Mouse (Mus musculus) midbrain, embryonic 11.5 days (tissue): ENCODE data around the gene Ifrd2. TPM values are rescaled to one million over a fixed set of nuclear protein-coding genes. Genes with fewer than 3 reads are reported as not detected.

ENCODE experiments used
- ATAC-seq: fragments of 200-750 bp; cut with Nextera tagmentation; 2 replicates; pipeline ENCODE4 v1.8.0; 2017; ENCODE audit warnings: moderate TSS enrichment, moderate library complexity; ENCODE audit not compliant: low FRiP score
- DNase-seq: peaks from one replicate; pipeline ENCODE4 v3.0.0; 2015; ENCODE audit warnings: low spot score; ENCODE audit errors: missing footprints
- H3K27ac ChIP-seq: fragments of 300-500 bp; sonication (generic); 2 replicates; pipeline ENCODE4 v1.5.1; 2014; ENCODE audit warnings: low read depth, low read length
- H3K27me3 ChIP-seq: fragments of 300-500 bp; sonication (generic); 2 replicates; pipeline ENCODE4 v1.6.1; 2014; ENCODE audit warnings: mild to moderate bottlenecking, low read length, moderate library complexity, mixed read lengths; ENCODE audit not compliant: control insufficient read depth, insufficient read depth
- H3K36me3 ChIP-seq: fragments of 300-500 bp; sonication (generic); 2 replicates; pipeline ENCODE4 v1.6.1; 2014; ENCODE audit warnings: mild to moderate bottlenecking, low read length, moderate library complexity, mixed read lengths; ENCODE audit not compliant: control insufficient read depth, insufficient read depth
- H3K4me1 ChIP-seq: fragments of 300-500 bp; sonication (generic); 2 replicates; pipeline ENCODE4 v1.6.1; 2014; ENCODE audit warnings: low read length; ENCODE audit not compliant: control insufficient read depth, insufficient read depth
- H3K4me2 ChIP-seq: fragments of 300-500 bp; sonication (generic); 2 replicates; pipeline ENCODE4 v1.6.1; 2014; ENCODE audit warnings: mild to moderate bottlenecking, moderate library complexity
- H3K4me3 ChIP-seq: fragments of 300-500 bp; sonication (generic); 2 replicates; pipeline ENCODE4 v1.5.1; 2014; ENCODE audit warnings: low read depth, low read length
- H3K9ac ChIP-seq: fragments of 300-500 bp; sonication (generic); 2 replicates; pipeline ENCODE4 v1.6.1; 2014; ENCODE audit warnings: low read length
- H3K9me3 ChIP-seq: fragments of 300-500 bp; sonication (generic); 2 replicates; pipeline ENCODE4 v1.6.1; 2016; ENCODE audit warnings: low read length; ENCODE audit not compliant: control insufficient read depth
- WGBS: fragments of 180-500 bp; shearing (Covaris S2); extraction: QIAGEN DNeasy Blood & Tissue Kit; methylation state at CpG from one replicate; pipeline ENCODE4 v1.1.7; 2014; 5-methylcytosine and 5-hydroxymethylcytosine counted together
- polyA plus RNA-seq: library from polyadenylated mRNA; unstranded; fragments of >200 nt; fragmentation: Nextera tagmentation; extraction: Ambion mirVana; gene quantifications from 2 replicates; pipeline ENCODE4 v1.2.1, GENCODE M21; 2014

Gene Ifrd2
- polyA plus RNA-seq, 1 experiment from 2014 or later = 28.2 TPM

- no peak overlapping the region for H3K27ac ChIP-seq
- no peak overlapping the region for H3K4me3 ChIP-seq
- no peaks in the 10 kb centered on the region for H3K27me3 ChIP-seq
- H3K36me3 ChIP-seq = no peaks in the 10 kb centered on the region
- no peak overlapping the region for H3K4me2 ChIP-seq
- no peak for ATAC-seq
- peaks cover 46% of the 10 kb centered on the region for H3K4me1 ChIP-seq
- WGBS = 71% methylated on average over 2 of the region's 2 CpGs
- DNase-seq = no peak
- H3K9me3 ChIP-seq = no peaks in the 10 kb centered on the region
- 0 out of 2 replicates have a peak overlapping the region, but pooled peaks have one; percentile 18 for H3K9ac ChIP-seq
These were observed 19.6 kb downstream of the Ifrd2 start for GRCm38 (mm10) chr9:107607036-107607435.

DNA sequence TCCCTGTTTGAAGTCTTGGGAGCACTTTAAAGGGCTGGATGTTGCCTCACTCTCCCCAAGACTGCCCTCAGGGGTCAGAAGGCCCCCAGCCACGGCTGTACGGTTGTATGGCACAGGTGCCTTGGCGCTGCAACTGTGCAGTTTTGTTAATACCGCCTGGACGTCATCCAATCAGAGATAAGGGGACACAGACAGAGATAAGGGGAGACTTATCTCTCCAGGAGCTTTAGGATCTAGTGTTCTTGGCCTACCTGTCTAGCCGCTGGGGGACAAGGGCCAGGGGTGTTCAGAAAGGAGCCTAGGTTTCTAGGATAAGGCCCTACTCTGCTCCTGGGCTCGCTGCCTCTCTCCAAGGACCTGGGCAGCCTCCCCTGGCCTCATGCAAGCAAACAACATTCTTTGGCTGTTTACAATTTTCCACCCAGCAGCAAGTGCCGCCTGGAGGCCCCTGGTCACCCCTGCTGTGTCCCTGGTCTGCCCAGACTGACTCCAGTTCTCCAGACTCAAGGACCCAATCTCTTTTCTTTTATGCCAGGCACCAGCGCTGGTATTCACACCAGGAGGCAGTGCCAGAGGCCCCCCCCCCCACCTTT lies 20.3 kb downstream of the Ifrd2 start:
- Histone ChIP-seq H3K4me2 (no peak overlapping the region), H3K27me3 (no peaks in the 10 kb centered on the region), H3K9ac (no peak overlapping the region), H3K4me1 (peaks cover 46% of the 10 kb centered on the region), H3K27ac (no peak overlapping the region), H3K9me3 (no peaks in the 10 kb centered on the region), H3K4me3 (no peak overlapping the region), H3K36me3 (no peaks in the 10 kb centered on the region)
- 66% methylated on average over 9 of the region's 9 CpGs for WGBS
- no peak for ATAC-seq
- no peak for DNase-seq

GRCm38 (mm10) chr9:107608741-107609432 lies 21.4 kb downstream of the Ifrd2 start, which contains the start of gene Sema3b:
Sema3b (minus strand) TSS chr9:107609229.
- Histone ChIP-seq H3K9ac (peak within 1 kb of the TSS; percentile 31; the same call in 1 of the 2 replicates), H3K4me2 (no peak within 1 kb of the TSS), H3K9me3 (no peaks in the 10 kb centered on the region), H3K4me1 (peaks cover 50% of the 10 kb centered on the region), H3K27me3 (no peaks in the 10 kb centered on the region), H3K4me3 (no peak within 1 kb of the TSS), H3K27ac (no peak within 1 kb of the TSS), H3K36me3 (no peaks in the 10 kb centered on the region)
- WGBS = 46% methylated on average over 11 of the region's 12 CpGs
- DNase-seq (no peak), ATAC-seq (no peak)

DNA sequence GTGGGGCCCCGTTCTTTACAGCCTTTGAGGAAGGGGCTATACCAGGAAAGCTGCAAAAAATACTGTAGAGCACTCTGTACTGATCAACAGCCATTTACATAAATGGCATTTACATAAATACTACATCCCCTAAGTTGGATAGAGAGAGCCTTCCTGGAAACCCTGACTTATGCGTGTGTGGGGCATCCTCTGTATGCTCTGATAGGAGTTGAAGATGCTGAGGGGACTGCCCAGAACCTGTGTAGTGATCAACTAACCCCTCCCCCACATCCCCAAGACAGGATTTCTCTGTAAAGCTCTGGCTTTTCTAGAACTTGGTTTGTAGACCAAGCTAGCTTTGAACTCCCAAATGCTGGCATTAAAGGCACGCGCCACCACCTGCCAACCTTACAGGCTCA lies 22.0 kb downstream of the Ifrd2 start:
- Histone ChIP-seq H3K27me3 (no peaks in the 10 kb centered on the region), H3K4me3 (no peak overlapping the region), H3K27ac (no peak overlapping the region), H3K4me1 (peaks cover 47% of the 10 kb centered on the region), H3K9me3 (no peaks in the 10 kb centered on the region), H3K4me2 (no peak overlapping the region), H3K9ac (peak overlapping the region; percentile 31; the same call in 1 of the 2 replicates), H3K36me3 (peaks cover 4% of the 10 kb centered on the region; the same call in 1 of the 2 replicates)
- no peak for ATAC-seq
- 72% methylated on average over 4 of the region's 4 CpGs for WGBS
- DNase-seq = no peak

DNA sequence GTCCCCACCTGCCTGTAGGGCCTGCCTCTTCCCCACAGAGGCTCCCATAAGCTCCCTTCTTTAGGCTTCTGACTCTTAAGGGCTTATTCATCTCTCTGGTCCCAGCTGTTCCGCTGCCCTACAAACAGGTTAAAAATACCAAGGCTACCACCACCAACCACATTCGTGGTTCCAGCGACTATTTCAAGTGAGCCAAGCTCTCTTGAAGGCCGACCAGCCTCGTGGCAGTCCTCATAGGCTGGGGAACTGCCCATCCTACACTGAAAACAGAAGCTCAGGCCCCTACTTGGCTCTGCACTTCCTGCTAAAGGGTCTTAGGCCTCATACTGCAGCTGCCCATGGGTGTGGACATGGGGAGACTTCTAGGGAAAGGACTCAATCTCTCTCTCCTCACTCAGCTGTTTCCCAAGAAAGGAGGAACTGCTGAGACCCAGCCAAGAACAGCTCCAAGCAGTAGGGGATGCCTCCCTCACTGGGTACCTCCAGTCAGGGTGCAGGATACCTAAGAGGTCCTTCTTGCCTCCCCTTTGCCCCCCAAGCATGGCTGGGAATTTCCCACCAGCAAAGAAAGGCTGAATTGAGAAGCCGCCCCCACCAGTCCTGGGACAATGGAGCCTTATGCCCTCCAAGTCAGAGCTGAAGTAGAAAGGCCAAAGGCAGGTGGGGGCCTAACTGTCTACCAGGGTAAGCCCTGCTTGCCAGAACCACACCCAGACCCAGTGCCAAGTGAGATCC lies 24.2 kb downstream of the Ifrd2 start:
- Histone ChIP-seq H3K4me3 (no peak overlapping the region), H3K27ac (peak overlapping the region; percentile 86), H3K4me1 (peaks cover 47% of the 10 kb centered on the region), H3K36me3 (peaks cover 25% of the 10 kb centered on the region), H3K9me3 (no peaks in the 10 kb centered on the region), H3K27me3 (no peaks in the 10 kb centered on the region), H3K4me2 (peak overlapping the region; percentile 43), H3K9ac (peak overlapping the region; percentile 72)
- 75% methylated on average over 6 of the region's 6 CpGs for WGBS
- ATAC-seq (no peak), DNase-seq (no peak)

DNA sequence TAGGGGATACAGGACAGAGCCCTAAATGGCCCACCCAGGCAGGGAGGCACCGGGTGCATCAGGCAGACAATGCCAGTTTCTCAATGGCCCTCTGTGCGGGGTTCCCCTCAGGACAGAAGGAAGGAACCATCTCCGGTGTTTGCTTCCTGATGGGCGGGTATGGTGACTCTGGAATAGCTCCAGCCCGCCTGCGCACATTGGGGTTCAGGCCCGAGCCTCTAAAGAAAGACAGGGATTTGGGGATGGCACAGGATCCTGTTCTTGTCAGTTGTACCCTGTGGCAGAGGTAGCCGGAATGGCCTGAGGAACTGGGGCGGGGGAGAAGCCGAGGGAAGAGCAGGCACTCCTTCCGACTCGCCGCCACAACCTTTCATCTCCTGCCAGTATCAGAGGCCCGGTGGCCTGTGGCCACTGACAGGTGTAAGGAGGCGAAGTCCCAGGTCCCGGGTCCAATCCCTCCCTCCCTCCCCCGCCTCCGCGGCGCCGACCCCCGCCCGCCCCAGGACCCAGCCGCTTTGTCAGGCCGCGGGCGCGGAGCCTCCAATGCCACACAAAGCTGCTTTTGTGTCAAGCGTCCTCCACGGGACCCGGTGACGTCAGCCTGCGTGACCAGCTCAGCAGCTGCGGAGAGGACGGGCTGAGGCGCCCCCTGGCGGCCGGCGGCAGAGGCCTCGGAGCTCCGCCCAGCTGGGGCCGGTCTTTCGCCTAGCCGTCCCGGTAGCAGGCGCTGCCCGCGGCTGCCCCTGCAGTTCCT lies 24.9 kb downstream of the Ifrd2 start:
- DNase-seq (peak; percentile 100), ATAC-seq (peak; percentile 95)
- H3K4me1 ChIP-seq = peaks cover 41% of the 10 kb centered on the region
- H3K36me3 ChIP-seq = peaks cover 30% of the 10 kb centered on the region
- no peaks in the 10 kb centered on the region for H3K27me3 ChIP-seq
- H3K9me3 ChIP-seq = no peaks in the 10 kb centered on the region
- H3K4me3 ChIP-seq = peak overlapping the region; percentile 25
- WGBS = 4% methylated on average over 42 of the region's 48 CpGs
- peak overlapping the region; percentile 86 for H3K27ac ChIP-seq
- peak overlapping the region; percentile 72 for H3K9ac ChIP-seq
- peak overlapping the region; percentile 43 for H3K4me2 ChIP-seq

- ATAC-seq (peak; percentile 15), DNase-seq (no peak)
- WGBS = 12% methylated on average over 12 of the region's 12 CpGs
- no peaks in the 10 kb centered on the region for H3K9me3 ChIP-seq
- H3K27ac ChIP-seq = peak overlapping the region; percentile 77
- peaks cover 34% of the 10 kb centered on the region for H3K36me3 ChIP-seq
- H3K4me3 ChIP-seq = no peak overlapping the region
- no peaks in the 10 kb centered on the region for H3K27me3 ChIP-seq
- peak overlapping the region; percentile 16; the same call in 1 of the 2 replicates for H3K4me2 ChIP-seq
- H3K4me1 ChIP-seq = peaks cover 41% of the 10 kb centered on the region
- H3K9ac ChIP-seq = peak overlapping the region; percentile 22
These were observed 25.6 kb downstream of the Ifrd2 start for GRCm38 (mm10) chr9:107612945-107613569.

- Histone ChIP-seq H3K27ac (peak overlapping the region; percentile 64), H3K36me3 (peaks cover 54% of the 10 kb centered on the region), H3K4me1 (peaks cover 29% of the 10 kb centered on the region), H3K4me3 (no peak overlapping the region), H3K4me2 (no peak overlapping the region), H3K9ac (no peak overlapping the region; the same call in 1 of the 2 replicates), H3K27me3 (no peaks in the 10 kb centered on the region), H3K9me3 (no peaks in the 10 kb centered on the region)
- ATAC-seq (no peak), DNase-seq (no peak)
- WGBS = 70% methylated on average over 4 of the region's 4 CpGs
These were observed 27.6 kb downstream of the Ifrd2 start for GRCm38 (mm10) chr9:107615035-107615434.
